8 mouse cellular contexts compared by ENCODE assay signal in the genomic region with DNA sequence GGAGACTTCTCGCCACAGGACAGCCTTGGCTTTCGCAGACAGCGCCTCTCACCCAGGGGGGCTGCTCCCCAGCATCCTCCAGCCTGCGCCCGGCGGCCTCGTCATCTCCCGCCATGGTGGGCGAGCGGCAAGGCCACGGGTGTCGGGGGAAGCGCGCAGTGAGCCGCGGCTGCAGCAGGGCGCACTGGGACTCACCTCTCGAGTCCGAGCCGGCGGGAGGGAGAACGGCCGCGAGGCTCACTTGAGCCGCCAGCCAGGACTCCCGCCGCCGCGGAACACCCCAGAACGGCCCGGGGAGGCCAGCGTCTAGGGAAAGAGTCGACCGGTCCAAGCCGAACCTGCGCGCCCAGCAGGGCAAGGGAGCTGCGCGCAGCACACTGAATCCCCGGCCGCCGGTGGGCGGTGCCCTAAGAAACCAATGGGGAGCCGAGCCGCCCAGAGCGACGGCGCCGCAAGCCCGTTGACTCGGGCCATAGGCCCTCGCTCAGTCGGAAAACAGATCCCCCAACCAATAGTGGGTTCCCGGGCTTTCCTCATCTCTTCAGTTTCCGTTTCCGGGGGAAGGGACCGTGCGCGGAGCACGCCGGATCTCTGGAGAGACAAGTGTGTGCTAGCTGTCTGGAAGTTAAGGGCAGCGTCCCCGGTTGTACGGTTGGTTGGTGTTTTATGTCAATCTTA. TPM values are rescaled to one million over a fixed set of nuclear protein-coding genes. Genes with fewer than 3 reads are reported as not detected.
DNase-seq lines count a peak whose midpoint lies in the region; ATAC-seq and TF ChIP-seq lines count a peak whose summit lies in the region.

A gene (minus strand): TSS at position 533 of the 678 bp plus-strand sequence.

- H3K27ac ChIP-seq in CH12.LX (ENCODE audit: insufficient read depth, low read depth), result peak within 1 kb of the TSS; percentile 70
- H3K27ac ChIP-seq in forebrain, embryonic 11.5 days (ENCODE audit: low read depth, low read length), result peak within 1 kb of the TSS; percentile 61; the same call in 1 of the 2 replicates
- H3K27ac ChIP-seq in heart, embryonic 16.5 days (ENCODE audit: low read length), result peak within 1 kb of the TSS; percentile 83
- H3K27ac ChIP-seq in liver, embryonic 15.5 days (replicated peaks), result peak within 1 kb of the TSS; percentile 90
- H3K27ac ChIP-seq in neural tube, embryonic 12.5 days, result peak within 1 kb of the TSS; percentile 66

- peak; percentile 94 for DNase-seq in CH12.LX (ENCODE audit: extremely low read depth)
- peak; percentile 90 for DNase-seq in c-Kit-positive CD71-positive TER-119-negative erythroid progenitor cells, embryonic 14.5 days (ENCODE audit: low read depth)
- peak; percentile 93 for DNase-seq in forebrain, embryonic 11.5 days (ENCODE audit: low spot score)
- peak; percentile 94 to 95 for DNase-seq in kidney, postnatal 36 days
- DNase-seq in telencephalon, adult 2 months (ENCODE audit: low read depth, low spot score), result peak; percentile 95

- dilution Hi-C loops in CH12.LX (cut with MboI; ENCODE audit: extremely low pct_ligation_motif_present, extremely low pct_unique_long_range_greater_than_20kb, low sequenced_read_pairs), result no loop called here

- peaks cover 32% of the 10 kb centered on the region for H3K79me2 ChIP-seq in CH12.LX (replicated peaks; ENCODE audit: control insufficient read depth, extremely low read depth, insufficient read depth, poor library complexity, severe bottlenecking)

- H3K9ac ChIP-seq in CH12.LX (ENCODE audit: insufficient read depth, low read depth), result peak within 1 kb of the TSS; percentile 91
- peak within 1 kb of the TSS; percentile 84 for H3K9ac ChIP-seq in forebrain, embryonic 11.5 days (ENCODE audit: low read length)
- peak within 1 kb of the TSS; percentile 94 for H3K9ac ChIP-seq in heart, embryonic 16.5 days (ENCODE audit: low read length)
- H3K9ac ChIP-seq in liver, embryonic 15.5 days, result peak within 1 kb of the TSS; percentile 92
- peak within 1 kb of the TSS; percentile 88 for H3K9ac ChIP-seq in neural tube, embryonic 12.5 days

- no peak for TF ChIP-seq RAD21 in CH12.LX (IDR thresholded peaks at IDR 0.05; ENCODE audit: low read depth, low read length)

- H3K36me3 ChIP-seq in CH12.LX (replicated peaks in 1 of 2; ENCODE audit: control insufficient read depth in 1 of 2, insufficient read depth in 1 of 2, low read length in 1 of 2), result peaks cover 7 to 45% of the 10 kb centered on the region in 2 experiments
- peaks cover 5% of the 10 kb centered on the region for H3K36me3 ChIP-seq in forebrain, embryonic 11.5 days (ENCODE audit: control insufficient read depth, insufficient read depth, low read length)
- H3K36me3 ChIP-seq in heart, embryonic 16.5 days (ENCODE audit: control insufficient read depth, insufficient read depth), result peaks cover 23% of the 10 kb centered on the region
- H3K36me3 ChIP-seq in liver, embryonic 15.5 days (replicated peaks), result peaks cover 26% of the 10 kb centered on the region
- peaks cover 15% of the 10 kb centered on the region for H3K36me3 ChIP-seq in neural tube, embryonic 12.5 days

- H3K4me3 ChIP-seq in CH12.LX (replicated peaks in 1 of 3; ENCODE audit: low read depth in 2 of 3, low read length in 2 of 3, poor library complexity in 1 of 3), result peak within 1 kb of the TSS; percentile 76 to 98 (median 97)
- peak within 1 kb of the TSS; percentile 86 for H3K4me3 ChIP-seq in forebrain, embryonic 11.5 days (ENCODE audit: low read depth, low read length)
- peak within 1 kb of the TSS; percentile 97 for H3K4me3 ChIP-seq in heart, embryonic 16.5 days (ENCODE audit: low read length)
- peak within 1 kb of the TSS; percentile 95 for H3K4me3 ChIP-seq in liver, embryonic 15.5 days (replicated peaks)
- H3K4me3 ChIP-seq in neural tube, embryonic 12.5 days, result peak within 1 kb of the TSS; percentile 85

- TF ChIP-seq EP300 in CH12.LX (IDR thresholded peaks at IDR 0.05; ENCODE audit: low read length), result no peak

- peaks cover 24% of the 10 kb centered on the region for H3K9me3 ChIP-seq in CH12.LX (replicated peaks; ENCODE audit: low read length)
- peaks cover 13% of the 10 kb centered on the region for H3K9me3 ChIP-seq in forebrain, embryonic 11.5 days (ENCODE audit: control insufficient read depth, low read length)
- peaks cover 29% of the 10 kb centered on the region for H3K9me3 ChIP-seq in heart, embryonic 16.5 days (replicated peaks; ENCODE audit: control insufficient read depth, low read length)
- peaks cover 15% of the 10 kb centered on the region for H3K9me3 ChIP-seq in liver, embryonic 15.5 days (replicated peaks)
- peaks cover 17% of the 10 kb centered on the region for H3K9me3 ChIP-seq in neural tube, embryonic 12.5 days

- no peak for TF ChIP-seq CTCF in CH12.LX (conservative IDR thresholded peaks at IDR 0.05 in 1 of 2, IDR thresholded peaks at IDR 0.05 in 1 of 2; ENCODE audit: low read depth in 2 of 2, low read length in 2 of 2)

- in situ Hi-C loops in CH12.LX (cut with MboI; ENCODE audit: low pct_ligation_motif_present, low pct_unique_long_range_greater_than_20kb, low sequenced_read_pairs), result no loop called here

- peak; percentile 94 for TF ChIP-seq POLR2A in CH12.LX (IDR thresholded peaks at IDR 0.05; ENCODE audit: low read depth, low read length)

- ATAC-seq in forebrain, embryonic 11.5 days (replicated peaks; ENCODE audit: low FRiP score), result peak; percentile 99
- ATAC-seq in heart, embryonic 16.5 days (replicated peaks; ENCODE audit: extremely low read depth, insufficient read depth, low FRiP score), result peak; percentile 99
- peak; percentile 97 for ATAC-seq in liver, embryonic 15.5 days (ENCODE audit: insufficient read depth)
- peak; percentile 100 for ATAC-seq in neural tube, embryonic 12.5 days (ENCODE audit: low FRiP score, low read depth)

- H3K27me3 ChIP-seq in CH12.LX (replicated peaks), result no peaks in the 10 kb centered on the region
- no peaks in the 10 kb centered on the region for H3K27me3 ChIP-seq in forebrain, embryonic 11.5 days (ENCODE audit: control insufficient read depth, insufficient read depth, low read length)
- H3K27me3 ChIP-seq in heart, embryonic 16.5 days (ENCODE audit: control insufficient read depth, insufficient read depth, low read length), result no peaks in the 10 kb centered on the region
- no peaks in the 10 kb centered on the region for H3K27me3 ChIP-seq in liver, embryonic 15.5 days
- H3K27me3 ChIP-seq in neural tube, embryonic 12.5 days (replicated peaks), result no peaks in the 10 kb centered on the region

- WGBS in forebrain, embryonic 11.5 days, result 1% methylated on average over 64 of the region's 64 CpGs
- under 1% methylated on average over 63 of the region's 64 CpGs for WGBS in heart, embryonic 16.5 days
- under 1% methylated on average over 64 of the region's 64 CpGs for WGBS in liver, embryonic 15.5 days (ENCODE audit: insufficient replicate concordance)
- WGBS in neural tube, embryonic 12.5 days, result under 1% methylated on average over 64 of the region's 64 CpGs

- peaks cover 0 to 17% of the 10 kb centered on the region in 2 experiments; a peak in 3 of 4 replicates for H3K4me1 ChIP-seq in CH12.LX (ENCODE audit: control insufficient read depth in 1 of 2, insufficient read depth in 2 of 2)
- no peaks in the 10 kb centered on the region; the same call in 1 of the 2 replicates for H3K4me1 ChIP-seq in forebrain, embryonic 11.5 days (replicated peaks; ENCODE audit: control insufficient read depth, insufficient read depth, low read length)
- peaks cover 10% of the 10 kb centered on the region for H3K4me1 ChIP-seq in heart, embryonic 16.5 days (ENCODE audit: control insufficient read depth, insufficient read depth, low read length)
- H3K4me1 ChIP-seq in liver, embryonic 15.5 days (replicated peaks), result peaks cover 32% of the 10 kb centered on the region
- peaks cover 14% of the 10 kb centered on the region for H3K4me1 ChIP-seq in neural tube, embryonic 12.5 days

- H3K4me2 ChIP-seq in CH12.LX (ENCODE audit: insufficient read depth, low read depth, poor library complexity, severe bottlenecking), result peak within 1 kb of the TSS; percentile 74
- H3K4me2 ChIP-seq in forebrain, embryonic 11.5 days (ENCODE audit: low read depth, low read length, severe bottlenecking), result peak within 1 kb of the TSS; percentile 67
- peak within 1 kb of the TSS; percentile 78 for H3K4me2 ChIP-seq in heart, embryonic 16.5 days (ENCODE audit: low read depth, low read length)
- H3K4me2 ChIP-seq in liver, embryonic 15.5 days, result peak within 1 kb of the TSS; percentile 77
- peak within 1 kb of the TSS; percentile 91 for H3K4me2 ChIP-seq in neural tube, embryonic 12.5 days (replicated peaks)

TF ChIP-seq in CH12.LX, 34 proteins besides CTCF, POLR2A, EP300 and RAD21 (continues in another document):
- TF ChIP-seq POLR2AphosphoS2 (IDR thresholded peaks at IDR 0.05; ENCODE audit: low read depth, low read length) (peak; percentile 71), ZNF384 (IDR thresholded peaks at IDR 0.05; ENCODE audit: low read depth, low read length) (no peak), ZC3H11A (IDR thresholded peaks at IDR 0.05; ENCODE audit: low read depth, low read length) (no peak), JUND (conservative IDR thresholded peaks at IDR 0.05; ENCODE audit: low read depth, low read length) (no peak), SMC3 (IDR thresholded peaks at IDR 0.05; ENCODE audit: low read depth, low read length) (no peak), E2F4 (IDR thresholded peaks at IDR 0.05; ENCODE audit: insufficient replicate concordance, low read depth, low read length) (peak; percentile 58; the same call in 1 of the 2 replicates), UBTF (IDR thresholded peaks at IDR 0.05; ENCODE audit: low read depth, low read length) (0 out of 2 replicates have a peak, but pooled peaks have one; percentile 35), MXI1 (IDR thresholded peaks at IDR 0.05; ENCODE audit: low read depth, low read length) (peak; percentile 92), USF2 (conservative IDR thresholded peaks at IDR 0.05; ENCODE audit: low read depth, low read length) (no peak), BHLHE40 (IDR thresholded peaks at IDR 0.05; ENCODE audit: low read depth, low read length) (0 out of 2 replicates have a peak, but pooled peaks have one; percentile 33), RCOR1 (conservative IDR thresholded peaks at IDR 0.05; ENCODE audit: low read depth, low read length) (no peak), NRF1 (IDR thresholded peaks at IDR 0.05; ENCODE audit: low read depth, low read length) (peak; percentile 76), TBP (conservative IDR thresholded peaks at IDR 0.05; ENCODE audit: low read depth, low read length) (peak; percentile 68; the same call in 1 of the 2 replicates), ZKSCAN1 (IDR thresholded peaks at IDR 0.05; ENCODE audit: borderline replicate concordance, low read depth, low read length) (no peak)

RNA-seq across cellular contexts. Expression of the gene that starts here (rescaled TPM):
- total RNA-seq in CH12.LX (2012; rRNA removed), result 48.6 and 62.7 TPM in 2 replicates
- 151 and 176 TPM in 2 replicates for total RNA-seq in CH12.LX (2014; rRNA removed)
- polyA plus RNA-seq in CH12.LX (2012; ENCODE audit: insufficient read length, low read depth), result 99.1 and 104 TPM in 2 replicates
- polyA plus RNA-seq in forebrain, embryonic 11.5 days (2014; fragmentation: Nextera tagmentation; extraction: Ambion mirVana), result 46.7 and 54.0 TPM in 2 replicates
- 17.8 and 20.4 TPM in 2 replicates for polyA plus RNA-seq in heart, embryonic 16.5 days (2015; fragmentation: Nextera tagmentation; extraction: Ambion mirVana)
- polyA plus RNA-seq in liver, embryonic 15.5 days (2015; fragmentation: Nextera tagmentation; extraction: Ambion mirVana), result 28.0 and 28.6 TPM in 2 replicates
- polyA plus RNA-seq in neural tube, embryonic 12.5 days (2016; fragmentation: Nextera tagmentation; extraction: Ambion mirVana), result 33.1 and 38.1 TPM in 2 replicates

Comparison
In these comparisons a context has a peak if more than half of its experiments do, and no peak if none do; other contexts are left out.
1. Peak in every context shown above with its lines: DNase-seq, ATAC-seq, H3K4me3 ChIP-seq and H3K27ac ChIP-seq.